Mouse (Mus musculus) adrenal gland, postnatal 4 days (tissue): ENCODE data around the gene Itgb3. TPM values are rescaled to one million over a fixed set of nuclear protein-coding genes. Genes with fewer than 3 reads are reported as not detected.

Experiments
- DNase-seq, 2 experiments: peaks; one replicate each; pipeline ENCODE4 v3.0.0; 2021 to 2022; ENCODE audit warnings: low spot score in 2 of 2, mixed read lengths in 2 of 2
- total RNA-seq, 2 experiments: library from RNA; stranded (reverse); gene quantifications; 2 replicates each; pipeline ENCODE4 v1.2.3; 2021

The Itgb3 gene
- total RNA-seq, 2 experiments from 2014 or later: 12.9 to 16.6 TPM

DNA sequence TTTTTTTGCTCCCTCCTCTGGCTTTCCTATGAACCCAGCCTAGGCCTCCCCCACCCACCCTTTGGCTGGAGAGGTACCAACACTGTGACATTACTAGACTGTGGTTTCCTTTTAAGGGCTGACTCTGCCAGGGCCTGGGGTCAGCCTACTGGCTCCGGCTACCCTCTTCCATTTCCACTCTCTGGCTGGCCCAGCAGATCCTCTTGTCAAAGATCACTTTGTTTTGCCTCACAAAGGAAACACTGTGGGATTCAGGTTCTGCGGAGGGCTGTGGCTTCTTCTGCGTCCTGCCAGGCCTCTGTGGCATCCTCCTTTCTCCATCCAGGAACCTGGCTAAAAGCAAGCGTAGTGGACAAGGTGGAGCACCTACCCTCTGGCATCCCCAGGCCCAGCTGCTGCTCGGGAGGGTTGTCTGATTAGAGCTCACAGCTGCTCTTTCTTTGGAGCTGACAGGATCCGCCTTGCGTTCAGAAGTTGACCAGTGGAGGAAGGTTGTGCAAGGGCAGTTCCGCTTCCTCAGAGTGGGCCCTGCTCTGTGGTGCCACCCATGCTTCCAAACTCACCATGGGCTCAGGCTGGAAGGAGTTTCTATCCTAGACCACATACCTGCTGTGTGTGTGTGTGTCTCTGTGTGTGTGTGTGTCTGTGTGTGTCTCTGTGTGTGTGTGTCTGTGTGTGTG is 39.5 kb downstream of the Itgb3 start:
- no peak for DNase-seq

DNA sequence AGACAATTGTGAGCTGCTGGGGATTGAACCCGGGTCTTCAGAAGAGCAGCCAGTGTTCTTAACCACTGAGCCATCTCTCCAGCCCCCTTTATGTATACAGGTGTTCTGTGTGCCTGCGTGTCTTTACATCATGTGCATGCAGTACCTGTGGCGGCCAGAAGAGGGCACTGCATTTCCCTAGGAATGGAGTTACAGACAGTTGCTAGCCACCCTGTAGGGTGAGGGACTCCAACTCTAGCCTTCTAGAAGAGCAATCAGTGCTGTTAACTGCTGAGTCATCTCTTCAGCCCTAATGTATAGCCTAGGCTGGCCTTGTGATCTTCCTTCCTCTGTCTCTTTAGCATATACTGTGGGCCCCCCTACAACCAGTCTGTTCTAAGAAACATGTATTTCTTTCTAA is 40.8 kb downstream of the Itgb3 start:
- DNase-seq: no peak

GRCm38 (mm10) chr11:104660599-104660998 is 52.8 kb downstream of the Itgb3 start:
- no peak for DNase-seq

GRCm38 (mm10) chr11:104661106-104661505 is 53.3 kb downstream of the Itgb3 start:
- DNase-seq: no peak

DNA sequence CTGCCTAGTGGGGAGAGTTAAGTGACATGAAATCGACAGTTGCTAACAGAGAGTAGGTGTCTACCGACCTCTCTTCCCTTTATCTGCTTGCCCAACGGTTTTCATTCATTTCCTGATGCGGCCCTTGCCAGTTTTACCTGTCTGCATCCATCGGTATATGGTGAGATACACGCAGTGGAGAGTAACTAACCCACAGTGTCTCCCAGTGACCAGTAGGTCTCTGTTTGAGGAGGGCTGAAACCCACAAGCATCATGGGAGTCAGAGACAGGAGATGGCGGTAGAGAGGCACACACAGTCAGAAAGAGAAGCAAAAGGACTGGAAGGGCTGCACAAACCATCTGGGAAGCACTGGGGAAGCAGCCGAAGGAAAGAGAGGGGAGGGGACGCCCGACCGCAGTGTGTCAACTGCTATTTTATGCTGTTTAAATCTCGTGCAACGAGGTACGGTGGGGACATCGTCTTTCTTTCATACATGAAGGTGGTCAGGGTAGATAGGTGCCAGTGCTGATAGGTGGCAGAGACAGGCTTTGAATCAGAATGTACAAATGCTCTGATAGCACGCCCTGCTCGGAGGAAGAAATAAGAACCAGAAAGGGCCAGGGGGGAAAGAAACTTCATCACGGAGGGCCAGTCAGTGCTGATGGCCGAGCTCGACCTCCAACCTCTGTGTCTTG is 53.9 kb downstream of the Itgb3 start:
- DNase-seq: no peak

GRCm38 (mm10) chr11:104662573-104662972 is 54.8 kb downstream of the Itgb3 start:
- no peak for DNase-seq

DNA sequence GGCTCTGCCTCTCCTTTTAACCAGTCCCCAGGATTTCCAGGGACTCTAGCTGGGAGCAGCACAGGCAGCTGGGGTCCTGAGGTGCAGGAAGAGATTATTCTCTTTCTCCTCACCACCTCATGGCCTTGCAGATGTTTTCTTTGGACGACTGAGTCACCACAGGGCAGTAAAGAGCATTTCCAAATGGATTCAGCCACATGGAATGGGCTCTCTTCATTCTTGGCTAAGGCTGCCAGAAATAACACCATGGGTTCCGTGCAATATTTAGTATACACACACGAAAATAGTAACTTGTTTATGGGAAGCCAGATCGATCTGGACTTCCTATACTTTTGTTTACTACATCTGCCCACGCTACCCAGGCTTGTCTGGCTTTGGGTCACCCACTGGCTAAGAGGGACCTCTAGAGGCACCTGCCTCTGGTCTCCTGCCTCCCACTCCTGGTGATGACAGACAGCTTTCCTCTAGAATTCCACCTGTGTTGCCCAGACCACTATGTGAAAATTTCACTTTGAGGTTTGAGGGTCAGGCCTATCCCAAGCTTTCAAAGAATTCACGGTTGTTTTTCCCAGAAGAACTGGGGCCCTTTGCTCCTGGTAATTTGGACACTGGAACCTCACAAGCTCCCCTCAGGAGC is 55.6 kb downstream of the Itgb3 start:
- no peak for DNase-seq

- no peak for DNase-seq
Measured at GRCm38 (mm10) chr11:104663878-104664261, 56.1 kb downstream of the Itgb3 start.

- DNase-seq: no peak
Measured at GRCm38 (mm10) chr11:104664441-104664840, 56.6 kb downstream of the Itgb3 start.

- no peak for DNase-seq
Measured at GRCm38 (mm10) chr11:104667399-104667798, 59.6 kb downstream of the Itgb3 start.

DNA sequence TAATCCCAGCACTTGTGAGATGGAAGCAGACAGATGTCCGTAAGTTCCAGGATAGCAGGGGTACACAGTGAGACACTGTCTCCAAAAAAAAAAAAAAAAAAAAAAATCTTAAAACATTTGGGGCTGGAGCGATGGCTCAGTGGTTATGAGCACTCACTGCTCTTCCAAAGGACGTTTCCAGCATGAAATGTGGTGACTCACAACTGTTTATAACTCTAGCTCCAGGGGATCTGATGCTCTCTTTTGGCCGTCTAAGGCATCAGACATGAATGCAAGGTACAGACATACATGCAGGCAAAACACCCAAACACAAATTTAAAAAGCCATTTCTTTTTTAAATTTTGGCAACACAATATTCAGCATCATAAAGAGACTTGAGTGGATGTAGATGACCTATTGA is 65.6 kb downstream of the Itgb3 start:
- no peak for DNase-seq

DNA sequence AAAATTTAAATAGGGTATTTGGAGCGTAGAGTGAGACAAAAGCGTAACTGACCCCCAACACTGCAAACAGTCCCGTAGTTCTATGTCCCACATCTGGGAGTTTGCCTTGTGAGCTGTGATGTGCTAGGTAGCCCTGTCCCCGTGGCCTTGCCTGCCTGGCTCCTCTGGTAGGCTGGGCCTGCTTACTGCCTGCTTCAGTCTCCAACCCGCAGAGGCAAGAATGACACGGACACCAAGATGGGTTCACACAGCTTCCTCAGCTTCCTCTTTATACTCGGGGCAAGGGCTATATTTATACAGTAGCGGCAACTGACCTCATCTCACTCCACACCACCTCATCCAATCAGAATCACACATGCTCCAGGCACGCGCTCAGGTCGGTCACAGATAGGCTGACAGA is 67.0 kb downstream of the Itgb3 start:
- DNase-seq: no peak

- no peak for DNase-seq
Measured at GRCm38 (mm10) chr11:104685548-104685947, 77.7 kb downstream of the Itgb3 start, which contains the start of gene Gm11639. TSS of gene Gm11639 (plus strand) at chr11:104685707.

DNA sequence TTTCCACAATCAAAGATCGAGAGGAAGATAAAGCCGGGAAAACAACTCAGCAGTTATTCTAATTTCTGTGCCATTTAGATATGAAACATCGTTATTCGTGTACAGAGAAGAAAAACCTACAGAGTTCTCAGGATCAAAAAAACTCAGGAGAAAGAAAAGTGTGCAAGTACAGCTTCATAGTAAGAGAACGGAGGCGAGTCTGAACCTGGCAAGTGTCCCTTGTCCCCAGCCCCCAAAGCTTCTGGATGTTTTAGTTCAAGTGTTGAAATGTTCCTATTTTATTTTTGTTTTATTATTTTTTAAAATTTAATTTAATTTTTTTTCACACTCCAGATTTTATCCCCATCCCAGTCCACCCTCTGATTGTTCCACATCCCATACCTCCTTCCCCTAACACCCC is 85.4 kb downstream of the Itgb3 start:
- no peak for DNase-seq

DNA sequence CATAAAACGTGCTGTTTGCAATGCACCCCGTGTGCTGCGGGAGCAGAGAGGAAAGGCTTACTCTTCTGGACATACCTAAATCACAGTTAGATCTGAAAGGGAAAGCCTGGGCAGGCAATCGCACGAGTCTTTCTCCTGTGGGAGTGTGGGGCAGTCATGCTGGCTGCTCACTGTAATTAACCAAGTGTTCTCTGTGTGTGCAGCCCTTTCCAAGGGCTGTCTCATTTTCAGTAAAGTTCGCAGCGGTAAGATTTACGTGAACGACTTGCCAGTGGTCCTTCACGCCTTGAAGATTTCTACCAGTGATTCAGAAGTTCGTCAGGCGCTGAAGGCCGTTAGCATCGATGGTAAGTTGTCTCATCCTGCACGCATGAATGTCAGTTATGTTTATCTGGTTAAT is 96.3 kb downstream of the Itgb3 start:
- no peak for DNase-seq

DNA sequence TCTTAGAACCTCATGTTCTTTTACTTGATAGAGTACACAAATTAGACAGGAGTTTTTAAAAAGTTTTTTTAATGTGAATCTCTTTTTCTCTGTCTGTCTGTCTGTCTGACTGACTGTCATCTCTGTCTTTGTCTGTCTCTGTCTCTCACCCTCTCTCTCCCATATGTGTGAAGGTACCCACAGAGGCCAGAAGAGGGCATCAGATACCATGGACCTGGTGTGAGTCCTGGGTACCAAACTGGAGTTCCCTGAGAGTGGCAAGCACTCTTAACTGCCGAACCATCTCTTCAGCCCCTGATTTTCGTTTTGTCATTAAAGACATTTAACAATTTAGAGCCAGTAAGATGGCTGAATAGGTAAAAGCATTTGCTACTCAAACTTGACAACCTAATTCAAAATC is 99.3 kb downstream of the Itgb3 start:
- DNase-seq: no peak

Other genes with a start within 250 kb of the Itgb3 start
- gene Kansl1, start 139.1 kb upstream of the Itgb3 start, total RNA-seq: 10 to 100 TPM; 63.3 to 63.6 TPM
- 10 to 100 TPM; 62.1 to 64.1 TPM for gene Cdc27, start 57.4 kb upstream of the Itgb3 start, total RNA-seq
- gene Myl4, start 57.3 kb upstream of the Itgb3 start, total RNA-seq: 10 to 100 TPM in 1 of 2 experiments, 1 to 10 TPM in 1; 5.4 to 15.4 TPM
- gene Gm11639, start 77.7 kb downstream of the Itgb3 start, total RNA-seq: under 1 TPM; 0.06 to 0.11 TPM